Mouse (Mus musculus) megakaryocyte, embryonic 14.5 days (primary cell): Measurements from ENCODE around the gene Lcn3.

ENCODE experiments used
- FLI1 ChIP-seq: IDR thresholded peaks from 2 replicates; pipeline ENCODE4 v1.6.1; 2012; ENCODE audit warnings: low read length, inconsistent platforms, mixed read lengths
- GATA1 ChIP-seq: IDR thresholded peaks from 3 replicates; pipeline ENCODE4 v1.6.1; 2012; ENCODE audit warnings: mixed read lengths, low read length, inconsistent platforms, borderline replicate concordance

- TF ChIP-seq GATA1, result no peak
- no peak for TF ChIP-seq FLI1
Measured at GRCm38 (mm10) chr2:25780921-25781320, 15.6 kb downstream of the Lcn3 start.
